Mouse (Mus musculus) bone marrow, adult 2 months (tissue): ENCODE data around the gene Pls1.

ENCODE experiments used
- CTCF ChIP-seq: fragments of 200-500 bp; IDR thresholded peaks from 2 replicates; pipeline ENCODE4 v1.5.1; 2011; ENCODE audit warnings: low read length, control low read depth; ENCODE audit not compliant: control insufficient read depth, insufficient read depth
- POLR2A ChIP-seq: fragments of 200-500 bp; IDR thresholded peaks from 2 replicates; pipeline ENCODE4 v1.6.1; 2011; ENCODE audit warnings: low read depth, mild to moderate bottlenecking, control low read depth, low read length, borderline replicate concordance; ENCODE audit not compliant: control insufficient read depth

DNA sequence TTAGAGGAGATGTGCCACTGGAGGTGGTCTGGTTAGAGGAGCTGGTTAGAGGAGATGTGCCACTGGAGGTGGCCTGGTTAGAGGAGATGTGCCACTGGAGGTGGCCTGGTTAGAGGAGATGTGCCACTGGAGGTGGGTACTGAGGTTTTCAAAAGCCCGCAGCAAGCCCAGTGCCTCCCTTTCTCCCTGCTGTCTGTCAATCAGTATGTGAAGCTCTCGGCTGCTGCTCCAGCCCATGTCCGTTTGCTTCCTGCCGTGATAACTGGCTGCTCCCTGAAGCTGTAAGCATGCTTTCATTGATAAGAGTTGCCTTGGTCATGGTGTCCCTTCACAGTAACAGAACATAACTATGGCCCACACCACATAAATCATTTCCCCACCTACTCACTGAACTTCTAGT, 81.9 kb downstream of the Pls1 start:
- TF ChIP-seq POLR2A (no peak), CTCF (no peak)
